Mouse (Mus musculus) urinary bladder, postnatal 10 days (tissue): ENCODE data around the gene Paqr6.
A peak's percentile ranks its signal among the peaks of the same experiment; 100 is the strongest.
"Not testable (repeated sequence)": the region's sequence is repeated elsewhere in the genome, so short reads cannot be mapped to it uniquely, and the experiment has no call there.

Source experiments
- DNase-seq: peaks from one replicate; pipeline ENCODE4 v3.0.0; 2022; ENCODE audit warnings: low spot score

Paqr6 gene

DNA sequence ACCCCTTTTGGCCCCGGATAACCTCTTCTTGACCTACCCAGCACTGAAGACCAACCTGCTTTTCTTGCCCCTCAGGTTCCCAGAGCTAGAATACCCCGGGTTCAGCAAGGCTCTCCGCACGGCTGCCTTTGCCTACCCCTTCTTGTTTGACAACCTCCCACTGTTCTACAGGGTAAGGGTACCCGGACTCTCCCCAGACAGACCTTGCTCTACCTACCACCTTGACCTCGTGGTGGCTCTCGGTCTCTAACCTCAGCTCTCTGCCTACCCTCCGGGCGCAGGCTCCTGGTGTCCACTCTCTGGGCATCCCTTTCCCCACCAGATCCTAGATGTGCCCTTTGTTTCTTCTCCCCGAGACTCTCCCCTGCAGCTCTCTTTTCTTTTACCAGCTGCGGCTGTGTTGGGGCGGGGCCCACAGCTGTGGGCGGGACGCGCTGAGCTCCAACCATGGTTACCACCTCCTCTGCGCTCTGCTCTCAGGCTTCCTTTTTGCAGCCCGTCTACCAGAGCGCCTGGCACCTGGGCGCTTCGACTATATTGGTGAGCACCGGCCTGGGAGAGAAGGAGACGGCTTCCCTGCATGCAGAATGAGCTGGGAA, 2.5 kb downstream of the Paqr6 start:
- not testable (repeated sequence) for DNase-seq

DNA sequence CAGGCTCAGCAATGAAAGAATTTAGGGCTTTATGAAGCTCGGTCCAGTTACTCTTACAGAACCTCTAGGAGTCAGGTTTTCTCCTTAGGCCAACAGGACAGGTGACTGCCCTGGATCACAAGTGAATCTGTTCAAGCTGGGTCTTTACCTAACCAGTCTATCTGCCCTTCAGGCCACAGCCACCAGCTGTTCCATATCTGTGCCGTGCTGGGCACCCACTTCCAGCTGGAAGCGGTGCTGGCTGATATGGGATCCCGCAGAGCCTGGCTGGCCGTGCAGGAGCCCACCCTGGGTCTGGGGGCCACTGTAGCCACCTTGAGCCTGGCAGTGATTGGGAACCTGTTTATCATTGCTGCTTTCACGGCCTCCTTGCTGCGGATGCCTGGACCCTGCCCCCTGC, 3.1 kb downstream of the Paqr6 start:
- not testable (repeated sequence) for DNase-seq

DNA sequence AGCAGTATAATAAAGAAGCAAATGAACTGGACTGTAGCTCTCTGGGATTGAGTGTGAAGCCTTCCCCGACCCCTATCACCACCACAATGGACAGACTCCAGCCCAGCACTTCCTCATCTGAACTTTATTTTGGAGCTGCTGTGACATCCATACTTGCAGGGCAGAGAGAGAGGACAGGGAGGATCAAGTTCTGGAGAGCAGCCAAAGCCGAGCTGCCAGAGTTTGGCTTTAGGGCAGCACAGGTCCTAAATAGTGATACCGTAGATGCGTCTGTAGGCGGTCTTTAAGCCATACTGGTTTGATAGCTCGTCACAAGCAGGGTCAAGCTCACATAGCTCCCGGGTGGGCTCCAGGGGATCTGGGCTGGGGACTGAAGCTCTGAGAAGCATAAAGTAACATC, 4.1 kb downstream of the Paqr6 start:
- not testable (repeated sequence) for DNase-seq

DNA sequence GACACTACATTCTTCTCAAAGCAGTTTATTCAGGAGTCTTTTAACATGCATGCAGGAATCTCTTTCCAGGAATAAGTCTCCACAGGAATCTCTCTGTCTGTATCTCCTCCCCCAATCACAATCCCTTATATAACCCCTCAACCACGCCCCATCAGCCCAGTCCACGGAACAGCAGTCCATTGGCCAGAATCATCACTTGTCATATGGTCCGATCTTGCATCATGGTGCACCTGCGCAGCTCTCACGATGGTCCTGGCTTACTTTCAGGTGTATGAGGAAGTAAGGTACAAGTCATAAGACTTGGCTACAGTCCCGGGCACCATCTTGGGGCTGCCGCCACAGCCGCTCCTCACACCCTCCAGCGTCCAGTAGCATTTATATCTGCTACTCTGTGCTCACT, 8.3 kb downstream of the Paqr6 start, which contains the start of gene Bglap3:
Gene Bglap3, minus strand, starts transcription at position 101 of the 400 bp plus-strand sequence.
- DNase-seq: not testable (repeated sequence)

DNA sequence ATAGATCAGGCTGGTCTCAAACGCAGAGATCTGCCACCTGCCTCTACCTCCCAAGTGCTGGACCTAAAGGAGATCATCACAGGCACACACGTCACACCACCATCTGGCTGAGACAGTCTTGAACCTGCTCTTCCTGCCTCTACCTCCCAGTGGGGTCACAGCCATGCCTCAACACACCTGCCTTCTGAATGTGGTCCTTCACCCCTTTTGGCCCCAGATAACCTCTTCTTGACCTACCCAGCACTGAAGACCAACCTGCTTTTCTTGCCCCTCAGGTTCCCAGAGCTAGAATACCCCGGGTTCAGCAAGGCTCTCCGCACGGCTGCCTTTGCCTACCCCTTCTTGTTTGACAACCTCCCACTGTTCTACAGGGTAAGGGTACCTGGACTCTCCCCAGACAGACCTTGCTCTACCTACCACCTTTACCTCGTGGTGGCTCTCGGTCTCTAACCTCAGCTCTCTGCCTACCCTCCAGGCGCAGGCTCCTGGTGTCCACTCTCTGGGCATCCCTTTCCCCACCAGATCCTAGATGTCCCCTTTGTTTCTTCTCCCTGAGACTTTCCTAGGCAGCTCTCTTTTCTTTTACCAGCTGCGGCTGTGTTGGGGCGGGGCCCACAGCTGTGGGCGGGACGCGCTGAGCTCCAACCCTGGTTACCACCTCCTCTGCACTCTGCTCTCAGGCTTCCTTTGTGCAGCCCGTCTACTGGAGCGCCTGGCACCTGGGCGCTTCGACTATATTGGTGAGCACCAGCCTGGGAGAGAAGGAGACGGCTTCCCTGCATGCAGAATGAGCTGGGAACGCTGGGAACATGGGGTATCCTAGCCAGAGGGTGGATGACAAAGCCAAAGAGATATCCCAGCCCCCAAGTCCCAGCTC, 11.6 kb downstream of the Paqr6 start:
- not testable (repeated sequence) for DNase-seq

DNA sequence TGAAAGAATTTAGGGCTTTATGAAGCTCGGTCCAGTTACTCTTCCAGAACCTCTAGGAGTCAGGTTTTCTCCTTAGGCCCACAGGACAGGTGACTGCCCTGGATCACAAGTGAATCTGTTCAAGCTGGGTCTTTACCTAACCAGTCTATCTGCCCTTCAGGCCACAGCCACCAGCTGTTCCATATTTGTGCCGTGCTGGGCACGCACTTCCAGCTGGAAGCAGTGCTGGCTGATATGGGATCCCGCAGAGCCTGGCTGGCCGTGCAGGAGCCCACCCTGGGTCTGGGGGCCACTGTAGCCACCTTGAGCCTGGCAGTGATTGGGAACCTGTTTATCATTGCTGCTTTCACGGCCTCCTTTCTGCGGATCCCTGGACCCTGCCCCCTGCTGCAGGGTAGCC, 12.3 kb downstream of the Paqr6 start:
- DNase-seq: not testable (repeated sequence)

DNA sequence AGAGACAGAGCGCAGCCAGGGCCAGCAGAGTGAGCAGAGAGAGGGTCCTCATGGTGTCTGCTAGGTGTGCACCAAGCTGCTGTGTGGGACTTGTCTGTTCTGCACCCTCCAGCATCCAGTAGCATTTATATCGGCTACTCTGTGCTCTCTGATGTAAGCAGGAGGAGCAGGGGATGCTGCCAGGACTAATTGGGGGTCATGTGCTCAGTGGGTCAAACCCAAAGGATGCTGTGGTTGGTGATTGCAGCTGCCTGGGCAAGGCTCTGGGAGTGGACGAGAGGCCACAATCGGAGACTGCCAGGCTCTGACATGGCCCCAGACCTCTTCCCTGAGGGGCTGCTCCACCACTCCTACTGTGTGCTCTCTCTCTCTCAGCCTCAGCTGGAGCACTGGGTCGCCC, 14.2 kb downstream of the Paqr6 start, which contains the start of gene Bglap2:
Gene Bglap2, minus strand, starts transcription at position 101 of the 400 bp plus-strand sequence.
- not testable (repeated sequence) for DNase-seq

DNA sequence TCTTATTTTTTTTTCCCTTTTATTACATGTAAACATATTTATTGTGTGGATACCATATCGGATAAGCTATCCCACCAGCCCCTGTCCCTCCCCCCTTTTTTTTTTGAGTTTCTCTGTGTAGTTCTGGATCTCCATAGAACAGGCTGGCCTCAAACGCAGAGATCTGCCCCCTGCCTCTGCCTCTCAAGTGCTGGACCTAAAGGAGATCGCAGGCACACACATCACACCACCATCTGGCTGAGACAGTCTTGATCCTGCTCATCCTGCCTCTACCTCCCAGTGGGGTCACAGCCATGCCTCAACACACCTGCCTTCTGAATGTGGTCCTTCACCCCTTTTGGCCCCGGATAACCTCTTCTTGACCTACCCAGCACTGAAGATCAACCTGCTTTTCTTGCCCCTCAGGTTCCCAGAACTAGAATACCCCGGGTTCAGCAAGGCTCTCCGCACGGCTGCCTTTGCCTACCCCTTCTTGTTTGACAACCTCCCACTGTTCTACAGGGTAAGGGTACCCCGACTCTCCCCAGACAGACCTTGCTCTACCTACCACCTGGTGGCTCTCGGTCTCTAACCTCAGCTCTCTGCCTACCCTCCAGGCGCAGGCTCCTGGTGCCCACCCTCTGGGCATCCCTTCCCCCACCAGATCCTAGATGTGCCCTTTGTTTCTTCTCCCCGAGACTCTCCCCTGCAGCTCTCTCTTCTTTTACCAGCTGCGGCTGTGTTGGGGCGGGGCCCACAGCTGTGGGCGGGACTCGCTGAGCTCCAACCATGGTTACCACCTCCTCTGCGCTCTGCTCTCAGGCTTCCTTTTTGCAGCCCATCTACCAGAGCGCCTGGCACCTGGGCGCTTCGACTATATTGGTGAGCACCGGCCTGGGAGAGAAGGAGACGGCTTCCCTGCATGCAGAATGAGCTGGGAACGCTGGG, 17.3 kb downstream of the Paqr6 start:
- DNase-seq: not testable (repeated sequence)

DNA sequence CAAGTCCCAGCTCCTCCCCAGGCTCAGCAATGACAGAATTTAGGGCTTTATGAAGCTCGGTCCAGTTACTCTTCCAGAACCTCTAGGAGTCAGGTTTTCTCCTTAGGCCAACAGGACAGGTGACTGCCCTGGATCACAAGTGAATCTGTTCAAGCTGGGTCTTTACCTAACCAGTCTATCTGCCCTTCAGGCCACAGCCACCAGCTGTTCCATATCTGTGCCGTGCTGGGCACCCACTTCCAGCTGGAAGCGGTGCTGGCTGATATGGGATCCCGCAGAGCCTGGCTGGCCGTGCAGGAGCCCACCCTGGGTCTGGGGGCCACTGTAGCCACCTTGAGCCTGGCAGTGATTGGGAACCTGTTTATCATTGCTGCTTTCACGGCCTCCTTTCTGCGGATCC, 18.0 kb downstream of the Paqr6 start:
- DNase-seq: not testable (repeated sequence)

DNA sequence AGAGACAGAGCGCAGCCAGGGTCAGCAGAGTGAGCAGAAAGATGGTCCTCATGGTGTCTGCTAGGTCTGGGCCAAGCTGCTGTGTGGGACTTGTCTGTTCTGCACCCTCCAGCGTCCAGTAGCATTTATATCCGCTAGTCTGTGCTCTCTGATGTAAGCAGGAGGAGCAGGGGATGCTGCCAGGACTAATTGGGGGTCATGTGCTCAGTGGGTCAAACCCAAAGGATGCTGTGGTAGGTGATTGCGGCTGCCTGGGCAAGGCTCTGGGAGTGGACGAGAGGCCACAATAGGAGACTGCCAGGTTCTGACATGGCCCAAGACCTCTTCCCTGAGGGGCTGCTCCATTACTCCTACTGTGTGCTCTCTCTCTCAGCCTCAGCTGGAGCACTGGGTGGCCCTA, 20.0 kb downstream of the Paqr6 start, which contains the start of gene Bglap:
Gene Bglap, minus strand, starts transcription at position 101 of the 400 bp plus-strand sequence.
- no peak for DNase-seq

DNA sequence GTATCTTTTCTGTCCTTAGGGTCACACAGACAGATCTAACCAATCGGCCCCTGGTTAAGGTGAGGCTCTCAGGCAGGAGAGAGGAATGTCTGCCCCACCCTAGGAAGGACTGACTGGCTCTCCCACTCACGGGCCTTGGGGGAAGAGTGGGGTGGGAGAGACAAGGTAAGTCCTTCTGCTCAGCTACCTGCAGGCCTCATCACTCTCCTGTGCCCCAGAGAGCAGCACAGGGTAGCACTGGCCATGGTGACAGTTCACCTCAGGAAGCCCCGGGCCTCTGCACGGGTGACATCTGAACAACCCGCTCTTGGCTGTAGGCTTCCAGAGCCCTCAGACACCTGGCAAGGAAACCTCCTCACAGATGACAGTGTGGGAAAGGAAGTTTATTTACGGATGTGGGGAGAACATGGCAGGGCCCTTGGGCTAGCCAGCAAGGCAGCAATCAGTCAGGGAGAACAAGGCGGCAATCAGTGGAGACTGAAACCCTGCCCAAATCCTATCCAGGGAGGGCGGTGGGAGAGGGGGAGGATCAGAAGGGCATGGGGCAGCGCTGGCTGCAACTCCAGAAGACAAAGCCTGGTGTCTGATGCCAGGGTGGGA, 29.5 kb downstream of the Paqr6 start:
- DNase-seq: no peak

DNA sequence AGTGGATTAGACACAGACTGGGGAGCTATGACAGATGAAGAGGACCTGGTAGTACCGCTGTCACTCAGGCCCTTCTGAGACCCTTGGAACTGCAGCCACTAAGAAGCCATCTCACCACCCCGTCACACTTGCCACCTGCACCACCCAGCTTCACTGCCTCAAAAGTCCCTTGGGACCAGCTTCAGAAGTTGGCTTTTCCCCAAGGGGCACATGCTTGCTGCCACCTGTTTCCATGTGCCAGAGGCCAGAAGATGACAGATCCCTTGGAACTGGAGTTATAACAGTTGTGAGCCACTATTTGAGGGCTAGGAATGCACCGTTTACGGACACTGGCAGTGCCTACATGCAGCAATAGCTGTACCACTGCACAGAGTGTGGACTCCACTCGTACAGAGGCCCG, 30.9 kb downstream of the Paqr6 start:
- DNase-seq: no peak

DNA sequence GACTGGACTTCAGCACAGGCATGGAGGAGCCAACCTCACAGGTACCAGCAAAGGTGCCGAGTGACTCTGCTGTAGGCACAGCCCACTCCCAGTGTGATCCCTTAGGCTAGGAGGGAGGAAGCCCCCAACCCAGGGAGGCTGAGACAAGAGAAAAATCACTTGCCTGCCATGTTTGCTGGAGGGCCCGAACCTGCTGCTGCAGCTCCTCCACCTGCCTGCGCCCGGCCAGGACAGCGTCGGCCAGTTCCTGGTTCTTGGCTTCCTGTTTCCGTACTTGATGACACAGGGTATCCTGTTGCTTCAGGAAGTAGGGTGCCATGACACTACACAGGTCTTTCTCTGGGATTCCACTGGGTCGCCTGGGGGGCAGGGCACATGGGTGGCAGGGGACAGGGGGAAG, 31.4 kb downstream of the Paqr6 start:
- DNase-seq: no peak

DNA sequence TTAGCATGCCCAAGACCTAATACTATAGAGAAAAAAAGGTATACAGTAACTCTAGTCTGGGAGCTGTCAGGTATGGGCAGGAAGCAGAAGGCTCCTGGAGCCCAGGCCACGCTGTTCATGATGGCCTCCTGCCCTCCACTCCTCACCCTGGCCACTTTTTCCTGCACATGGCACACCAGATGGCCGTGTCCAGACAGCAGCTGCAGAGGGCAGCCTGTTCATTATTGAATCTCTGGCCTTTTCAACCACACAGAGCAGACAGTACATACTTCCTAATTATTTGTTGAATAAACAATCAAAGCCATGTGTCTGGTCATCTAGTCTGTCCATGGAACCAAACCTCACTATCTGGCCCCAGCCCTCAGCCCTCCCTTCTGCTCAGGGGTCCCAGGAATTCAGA, 34.3 kb downstream of the Paqr6 start:
- no peak for DNase-seq

DNA sequence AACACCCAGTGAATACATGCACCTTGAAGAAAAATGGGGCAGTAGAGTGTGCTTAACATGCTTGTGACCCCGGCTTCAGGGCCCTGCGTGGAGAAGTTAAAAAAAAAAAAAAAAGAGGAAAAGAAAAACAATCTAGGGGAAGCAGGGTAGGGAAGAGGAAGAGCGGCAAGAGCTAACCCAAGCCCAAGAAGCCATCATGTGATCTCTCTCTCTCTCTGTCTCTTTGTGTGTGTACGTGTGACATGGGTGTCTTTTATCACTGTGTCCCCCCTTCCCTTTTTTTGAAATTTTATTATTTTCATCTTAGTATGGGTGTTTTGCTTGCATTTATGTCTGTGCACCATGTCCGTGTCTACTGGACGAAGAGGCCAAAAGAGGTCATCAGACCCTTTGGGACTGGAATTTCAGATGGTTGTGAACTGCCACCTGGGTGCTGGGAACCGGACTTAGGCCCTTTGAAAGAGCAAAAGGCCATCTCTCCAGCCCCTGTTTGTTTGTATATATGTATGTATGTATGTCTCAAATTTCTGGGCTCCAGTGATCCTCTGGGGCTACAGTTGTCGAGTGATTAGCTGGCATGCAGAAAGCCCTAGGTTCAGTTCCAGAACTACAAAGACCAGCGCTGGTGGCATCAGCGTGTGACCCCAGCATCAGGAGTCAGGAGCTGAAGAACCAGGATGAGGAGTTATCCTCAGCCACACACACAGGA, 39.3 kb downstream of the Paqr6 start:
- no peak for DNase-seq

DNA sequence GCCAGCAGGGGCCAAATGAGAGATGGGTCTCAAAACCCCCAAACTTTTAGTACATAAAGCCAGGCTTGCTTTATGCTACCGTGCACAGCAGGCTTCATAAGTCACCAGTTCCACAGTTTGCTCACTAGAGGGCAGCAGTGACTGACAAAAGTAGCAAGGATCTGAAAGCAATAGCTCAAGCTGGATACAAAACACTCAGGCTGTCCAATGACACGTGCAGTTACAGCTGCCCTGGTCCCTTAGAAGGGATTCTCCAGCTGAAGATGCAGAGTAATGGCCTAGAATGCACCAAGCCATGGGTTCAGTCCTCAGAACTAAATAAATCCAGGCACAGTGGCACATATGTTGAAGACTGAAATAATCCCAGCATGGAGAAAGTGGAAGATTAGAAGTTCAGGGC, 42.7 kb downstream of the Paqr6 start:
- DNase-seq: no peak

DNA sequence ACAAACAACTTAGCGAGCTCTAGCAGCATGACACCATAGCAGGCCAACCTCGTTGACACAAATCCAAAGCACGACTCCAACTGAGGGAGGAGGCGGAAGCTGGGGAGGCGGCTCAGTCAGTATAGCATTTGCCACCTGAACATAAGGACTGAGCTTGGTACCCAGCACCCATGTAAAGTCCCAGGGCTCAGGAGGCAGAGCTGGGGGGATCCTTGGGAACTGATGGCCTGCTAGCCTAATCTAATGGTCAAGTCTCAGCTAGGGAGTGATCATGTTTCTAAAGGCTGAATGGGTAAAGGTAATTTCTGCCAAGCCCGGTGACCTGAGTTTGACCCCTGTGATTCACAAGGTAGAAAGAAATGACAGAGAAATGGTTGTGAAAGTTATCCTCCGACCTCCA, 43.1 kb downstream of the Paqr6 start:
- DNase-seq: no peak

DNA sequence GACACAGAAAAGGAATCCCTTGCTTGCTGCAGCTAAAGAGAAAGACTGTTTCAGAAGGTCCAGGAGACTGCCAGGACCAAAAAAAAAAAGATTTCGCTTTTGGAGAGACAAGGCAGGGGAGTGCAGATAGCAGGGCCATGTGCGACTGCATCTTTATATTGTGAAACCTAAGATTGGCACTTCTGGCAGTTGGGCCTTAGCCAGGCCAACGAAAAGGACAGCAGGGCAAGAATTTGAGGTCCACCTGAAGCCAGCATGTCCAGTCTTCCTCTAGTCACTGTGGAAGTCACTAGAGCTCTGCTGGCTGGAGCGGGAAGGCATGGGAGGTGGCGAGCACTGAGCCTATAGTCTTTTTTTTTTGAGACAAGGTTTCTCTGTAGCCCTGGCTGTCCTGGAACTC, 44.6 kb downstream of the Paqr6 start:
- no peak for DNase-seq

DNA sequence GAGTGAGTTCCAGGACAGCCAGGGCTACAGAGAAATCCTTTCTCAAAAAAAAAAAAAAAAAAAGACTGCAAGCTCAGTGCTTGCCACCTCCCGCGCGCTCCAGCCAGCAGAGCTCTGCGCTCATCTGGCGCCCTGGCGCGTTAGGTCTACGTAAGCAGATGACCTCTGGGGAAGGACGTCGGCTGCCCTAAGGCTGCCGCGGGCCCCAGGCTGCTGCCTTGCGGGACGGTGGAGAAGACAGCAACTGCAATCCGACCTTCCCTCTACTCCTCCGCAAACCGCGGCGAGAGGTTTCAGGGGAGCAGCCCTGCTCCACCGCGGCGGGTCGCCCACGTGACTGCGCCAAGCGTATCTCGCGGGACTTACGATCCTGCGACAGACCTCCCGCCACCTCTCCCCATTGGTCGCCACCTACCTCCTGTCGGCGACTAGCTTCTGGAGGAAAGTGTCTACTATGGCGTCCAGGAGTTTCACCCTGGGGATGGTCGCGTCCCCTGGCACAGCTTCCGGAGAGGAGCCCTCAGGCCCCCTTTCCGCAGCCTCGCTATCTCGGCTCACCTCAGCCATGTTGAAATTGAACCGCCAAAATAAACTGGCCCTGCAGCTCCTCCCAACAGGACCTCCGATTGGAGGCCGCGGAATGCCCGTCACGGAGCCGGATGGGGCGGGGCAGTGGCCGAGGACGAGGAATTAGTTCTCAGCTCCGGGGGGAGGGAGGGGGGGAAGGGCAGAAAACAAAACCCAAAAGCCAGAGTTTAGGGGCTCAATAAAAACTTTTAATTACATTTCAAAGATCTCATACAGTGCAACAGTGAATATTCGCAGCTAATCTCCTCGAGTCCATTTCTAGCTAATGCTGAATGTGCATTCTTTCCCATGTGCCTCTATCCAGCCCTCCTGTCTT, 45.6 kb downstream of the Paqr6 start, which contains the start of gene Pmf1:
Gene Pmf1, minus strand, starts transcription at position 591 of the 904 bp plus-strand sequence.
- DNase-seq: peak; percentile 74

DNA sequence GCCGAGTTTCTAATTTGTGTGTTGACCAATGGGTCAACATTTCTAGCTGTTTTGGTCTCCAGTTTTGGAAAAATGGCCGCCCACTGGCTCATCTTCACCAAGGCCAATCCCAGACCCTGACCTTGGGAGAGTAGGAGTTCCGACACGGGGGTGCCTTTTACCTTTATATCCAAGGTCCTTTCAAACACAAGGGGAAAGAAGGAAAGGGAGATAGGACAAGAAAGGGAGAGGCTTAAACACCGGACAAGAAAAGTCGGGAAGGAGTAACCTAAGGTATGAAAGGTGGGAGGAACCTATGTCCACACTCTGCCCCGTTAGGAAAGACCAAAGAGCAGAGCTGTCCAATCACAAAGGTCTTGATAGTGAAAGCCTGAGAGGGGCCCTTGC, 46.3 kb downstream of the Paqr6 start:
- DNase-seq: no peak
